Mouse (Mus musculus) kidney, adult 2 months (tissue): ENCODE data around the gene Tnfrsf25.

ENCODE experiments used
- CTCF ChIP-seq: fragments of 200-500 bp; conservative IDR thresholded peaks from 2 replicates; pipeline ENCODE4 v1.5.1; 2011; ENCODE audit warnings: low read depth, mild to moderate bottlenecking, control low read depth, low read length, moderate library complexity, mixed read lengths; ENCODE audit not compliant: insufficient read depth, insufficient read length
- POLR2A ChIP-seq: fragments of 200-500 bp; IDR thresholded peaks from one replicate; pipeline ENCODE4 v1.6.1; 2011; ENCODE audit warnings: low read depth, low read length, control low read depth

- TF ChIP-seq POLR2A (no peak), CTCF (no peak)
Measured at GRCm38 (mm10) chr4:152083611-152084220, 32.0 kb upstream of the Tnfrsf25 start.
